Mouse (Mus musculus) spleen, adult 2 months (tissue): ENCODE data around the gene Ctla2b. TPM values are rescaled to one million over a fixed set of nuclear protein-coding genes. Genes with fewer than 3 reads are reported as not detected.
"Not testable (repeated sequence)": the region's sequence is repeated elsewhere in the genome, so short reads cannot be mapped to it uniquely, and the experiment has no call there.

Source experiments
- DNase-seq, 2 experiments: peaks; one replicate each; pipeline versions ENCODE4 v3.0.0 to v3.0.0-alpha.2; 2012 to 2021; ENCODE audit warnings: low spot score in 2 of 2, low read depth in 1 of 2
- H3K27ac ChIP-seq: fragments of 200-500 bp; 2 replicates; pipeline ENCODE4 v1.5.1; 2012; ENCODE audit warnings: low read length, inconsistent platforms; ENCODE audit not compliant: insufficient read depth
- H3K27me3 ChIP-seq: fragments of 200-500 bp; 2 replicates; pipeline ENCODE4 v1.6.1; 2012; ENCODE audit warnings: mild to moderate bottlenecking, moderate library complexity, low read length, inconsistent platforms; ENCODE audit not compliant: control insufficient read depth, insufficient read depth
- H3K36me3 ChIP-seq: fragments of 200-500 bp; 2 replicates; pipeline ENCODE4 v1.6.1; 2012; ENCODE audit warnings: mild to moderate bottlenecking, low read length, inconsistent platforms; ENCODE audit not compliant: control insufficient read depth, insufficient read depth
- H3K4me1 ChIP-seq: fragments of 200-500 bp; 2 replicates; pipeline ENCODE4 v1.6.1; 2011; ENCODE audit warnings: inconsistent platforms; ENCODE audit not compliant: control insufficient read depth, insufficient read depth, insufficient read length
- H3K4me3 ChIP-seq: fragments of 200-500 bp; 2 replicates; pipeline ENCODE4 v1.5.1; 2011; ENCODE audit warnings: mild to moderate bottlenecking, inconsistent platforms; ENCODE audit not compliant: insufficient read depth, insufficient read length; ENCODE audit errors: extremely low read depth
- CTCF ChIP-seq: fragments of 200-500 bp; IDR thresholded peaks from 2 replicates; pipeline ENCODE4 v1.5.1; 2011; ENCODE audit warnings: mild to moderate bottlenecking, inconsistent platforms; ENCODE audit not compliant: insufficient read depth, insufficient read length, insufficient replicate concordance; ENCODE audit errors: extremely low read depth
- POLR2A ChIP-seq: fragments of 200-500 bp; IDR thresholded peaks from 2 replicates; pipeline ENCODE4 v1.6.1; 2011; ENCODE audit warnings: low read depth, low read length, inconsistent platforms
- WGBS: fragments of 180-500 bp; shearing (Covaris S2); methylation state at CpG from one replicate; pipeline ENCODE4 v1.1.7; 2018; 5-methylcytosine and 5-hydroxymethylcytosine counted together
- polyA plus RNA-seq: library from polyadenylated mRNA; depleted of rRNA; stranded (reverse); fragments of >200 nt; gene quantifications from 2 replicates; pipeline ENCODE4 v1.2.3, GENCODE M21; 2012; rRNA removed

Gene Ctla2b
- 2.2 and 2.8 TPM in 2 replicates for polyA plus RNA-seq

DNA sequence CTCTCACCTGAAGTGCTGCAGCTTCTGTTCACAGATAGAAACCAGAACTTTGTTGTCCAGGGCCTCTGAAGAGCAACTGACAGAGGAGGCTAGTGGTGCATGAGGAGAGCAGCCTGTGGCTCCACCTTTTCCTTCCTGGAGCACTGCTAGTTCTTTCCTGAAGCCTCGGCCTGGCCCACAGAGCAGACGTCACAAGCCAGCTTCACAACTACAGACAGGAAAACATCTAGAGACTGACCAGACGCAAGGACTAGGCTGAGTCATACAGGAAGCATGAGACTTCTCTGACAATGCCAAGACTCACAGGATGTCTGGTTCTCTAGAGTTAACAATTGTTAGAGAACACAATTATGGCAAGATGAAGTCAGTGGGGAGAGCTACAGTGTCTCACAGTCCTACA, at the start of gene Ctla2b:
Ctla2b (minus strand) TSS at position 120 of the 400 bp plus-strand sequence.
- H3K36me3 ChIP-seq = no peaks in the 10 kb centered on the region
- H3K4me3 ChIP-seq = no peak within 1 kb of the TSS
- no peaks in the 10 kb centered on the region for H3K27me3 ChIP-seq
- no peak within 1 kb of the TSS; the same call in 1 of the 2 replicates for H3K27ac ChIP-seq
- WGBS = 4% methylated on average over 3 of the region's 3 CpGs
- no peaks in the 10 kb centered on the region for H3K4me1 ChIP-seq
- DNase-seq = peak; percentile 4 to 14
- TF ChIP-seq POLR2A = no peak
- TF ChIP-seq CTCF = no peak

DNA sequence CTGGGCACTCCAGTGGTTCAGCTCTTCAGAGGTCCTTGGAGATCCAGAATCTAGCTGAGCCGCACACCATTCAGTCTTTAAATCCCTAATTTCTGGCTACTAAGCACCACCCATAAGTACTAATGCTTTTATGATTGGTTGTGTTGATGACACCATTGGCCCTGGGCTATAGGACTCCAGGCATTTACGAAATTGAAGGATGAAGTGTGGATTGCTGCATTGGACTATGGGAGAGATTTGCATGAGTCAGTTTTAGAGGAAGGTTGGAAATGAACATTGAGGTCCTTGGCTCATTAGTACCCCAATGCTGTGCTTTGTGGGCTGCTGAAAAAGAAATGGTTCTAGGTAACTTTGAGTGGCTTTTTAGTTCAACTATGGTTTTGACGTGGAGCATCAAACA, 44.6 kb upstream of the Ctla2b start, which contains the start of gene Tpbpa:
Tpbpa (minus strand) TSS at position 101 of the 400 bp plus-strand sequence.
- not testable (repeated sequence) for H3K27me3 ChIP-seq, H3K36me3 ChIP-seq, H3K4me1 ChIP-seq, H3K4me3 ChIP-seq, H3K27ac ChIP-seq, DNase-seq
- WGBS = 80% methylated on average over 3 of the region's 3 CpGs

DNA sequence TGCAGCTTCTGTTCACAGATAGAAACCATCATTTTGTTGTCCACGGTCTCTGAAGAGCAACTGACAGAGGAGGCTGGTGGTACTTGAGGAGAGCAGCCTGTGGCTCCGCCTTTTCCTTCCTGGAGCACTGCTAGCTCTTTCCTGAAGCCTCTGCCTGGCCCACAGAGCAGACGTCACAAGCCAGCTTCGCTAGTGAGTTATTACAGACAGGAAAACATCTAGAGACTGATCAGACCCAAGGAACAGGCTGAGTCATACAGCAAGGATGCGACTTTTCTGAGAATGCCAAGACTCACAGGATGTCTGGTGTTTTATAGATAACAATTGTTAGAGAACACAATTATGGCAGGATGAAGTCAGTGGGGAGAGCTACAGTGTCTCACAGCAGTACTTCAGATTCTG, 39.3 kb upstream of the Ctla2b start, which contains the start of the genes Gm49391 and Ctla2a:
Gm49391 (minus strand) TSS at position 72 of the 402 bp plus-strand sequence.
Ctla2a (minus strand) TSS at position 126 of the 402 bp plus-strand sequence.
- WGBS = 3% methylated on average over 5 of the region's 5 CpGs
- no peak within 1 kb of the TSS for H3K4me3 ChIP-seq
- DNase-seq = peak in 1 of 2 experiments; percentile 17
- no peaks in the 10 kb centered on the region for H3K4me1 ChIP-seq
- H3K27me3 ChIP-seq = no peaks in the 10 kb centered on the region
- TF ChIP-seq CTCF = no peak
- TF ChIP-seq POLR2A = no peak
- no peaks in the 10 kb centered on the region for H3K36me3 ChIP-seq
- H3K27ac ChIP-seq = no peak within 1 kb of the TSS

DNA sequence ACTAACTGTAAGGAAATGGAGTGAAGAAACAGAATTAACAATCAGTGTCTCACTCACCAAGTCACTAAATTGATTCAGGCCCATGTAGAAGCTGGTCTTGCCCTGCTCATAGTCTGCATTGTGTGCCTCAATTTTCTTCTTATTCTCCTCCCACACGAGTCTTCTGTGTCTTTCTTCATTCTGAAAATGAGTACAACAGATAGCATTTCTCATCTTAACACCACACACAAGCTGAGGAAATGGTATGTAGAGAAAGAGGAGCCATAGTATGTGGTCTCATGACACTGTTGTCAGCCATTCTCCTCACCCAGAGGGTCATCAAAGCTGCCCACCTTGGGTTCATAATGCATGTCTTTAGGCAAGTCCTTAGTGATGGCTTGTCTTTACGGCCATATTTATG, 38.2 kb upstream of the Ctla2b start, which contains the start of gene Gm49393:
Gm49393 (minus strand) TSS at position 101 of the 400 bp plus-strand sequence.
- H3K36me3 ChIP-seq, H3K4me3 ChIP-seq, H3K27ac ChIP-seq, H3K4me1 ChIP-seq, H3K27me3 ChIP-seq, DNase-seq: not testable (repeated sequence)
- 61% methylated on average over 2 of the region's 2 CpGs for WGBS

DNA sequence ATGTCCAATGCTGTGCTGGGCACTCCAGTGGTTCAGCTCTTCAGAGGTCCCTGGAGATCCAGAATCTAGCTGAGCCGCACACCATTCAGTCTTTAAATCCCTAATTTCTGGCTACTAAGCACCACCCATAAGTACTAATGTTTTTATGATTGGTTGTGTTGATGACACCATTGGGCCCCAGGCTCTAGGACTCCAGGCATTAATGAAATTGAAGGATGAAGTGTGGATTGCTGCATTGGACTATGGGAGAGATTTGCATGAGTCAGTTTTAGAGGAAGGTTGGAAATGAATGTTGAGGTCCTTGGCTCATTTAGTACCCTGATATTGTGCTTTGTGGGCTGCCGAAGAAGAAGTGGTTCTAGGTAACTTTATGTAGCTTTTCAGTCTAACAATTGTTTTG, 7.5 kb upstream of the Ctla2b start, which contains the start of gene Tpbpb:
Tpbpb (minus strand) TSS at position 101 of the 400 bp plus-strand sequence.
- not testable (repeated sequence) for H3K36me3 ChIP-seq, DNase-seq, H3K4me3 ChIP-seq, H3K27me3 ChIP-seq, H3K4me1 ChIP-seq, H3K27ac ChIP-seq
- 63% methylated on average over 2 of the region's 2 CpGs for WGBS

DNA sequence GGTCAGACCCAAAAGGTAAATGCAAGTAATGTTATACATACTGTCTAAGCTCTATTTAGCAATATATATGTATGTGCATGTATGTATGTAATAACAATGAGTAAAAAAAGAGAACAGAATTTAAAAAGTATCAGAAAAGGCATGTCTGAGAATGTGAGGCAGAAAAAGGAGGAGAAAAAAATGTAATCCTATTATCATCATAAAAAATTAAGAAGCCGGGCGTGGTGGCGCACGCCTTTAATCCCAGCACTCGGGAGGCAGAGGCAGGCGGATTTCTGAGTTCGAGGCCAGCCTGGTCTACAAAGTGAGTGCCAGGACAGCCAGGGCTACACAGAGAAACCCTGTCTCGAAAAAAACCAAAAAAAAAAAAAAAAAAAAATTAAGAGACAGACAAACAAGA, 453 bp downstream of the Ctla2b start, which contains the start of gene Gm49392:
Gm49392 (minus strand) TSS at position 101 of the 400 bp plus-strand sequence.
- not testable (repeated sequence) for H3K4me3 ChIP-seq, H3K36me3 ChIP-seq, H3K27me3 ChIP-seq, DNase-seq, H3K27ac ChIP-seq, H3K4me1 ChIP-seq
- 84% methylated on average over 8 of the region's 8 CpGs for WGBS

DNA sequence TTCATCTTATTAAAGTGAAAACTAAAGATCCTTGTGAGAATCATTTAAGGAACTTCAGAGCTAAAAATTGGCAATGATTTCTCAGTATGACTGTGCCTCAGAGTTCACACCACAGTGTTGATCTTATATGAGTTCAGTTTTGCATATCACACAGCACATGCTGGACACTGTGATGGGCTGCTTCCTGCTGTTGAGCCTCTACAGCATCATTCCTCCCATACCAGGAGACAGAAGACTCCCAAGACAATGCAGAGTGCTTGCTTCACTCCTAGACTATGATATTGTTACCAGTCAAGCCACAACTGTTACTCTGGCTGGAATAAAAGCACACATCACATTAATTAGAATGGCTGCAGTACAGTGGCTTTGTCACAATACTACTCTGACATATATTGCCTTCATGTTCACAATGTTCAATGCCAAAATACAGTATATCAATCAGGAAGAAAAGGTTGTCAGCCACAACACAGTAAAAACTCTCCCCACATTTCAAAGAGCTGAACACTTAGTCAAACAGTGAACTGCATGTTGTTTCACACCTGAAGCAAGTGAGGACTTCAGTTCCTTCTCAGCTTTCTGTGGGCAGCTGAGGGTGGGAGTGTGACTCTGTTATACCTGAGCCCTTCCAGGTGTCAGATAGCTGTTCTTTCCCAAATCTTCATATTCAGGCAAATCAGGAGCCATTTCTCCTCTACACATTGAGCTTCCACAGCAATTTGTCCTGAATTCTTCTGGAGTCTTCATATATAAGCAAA, 1.7 kb downstream of the Ctla2b start:
- DNase-seq = no peak
- Histone ChIP-seq H3K4me1 (no peaks in the 10 kb centered on the region), H3K27me3 (no peaks in the 10 kb centered on the region), H3K36me3 (no peaks in the 10 kb centered on the region), H3K27ac (no peak overlapping the region), H3K4me3 (no peak overlapping the region)
- no peak for TF ChIP-seq CTCF
- no peak for TF ChIP-seq POLR2A
